Mouse (Mus musculus) midbrain, embryonic 10.5 days (tissue): ENCODE data around the gene Cryaa. TPM values are rescaled to one million over a fixed set of nuclear protein-coding genes. Genes with fewer than 3 reads are reported as not detected.
A peak's percentile ranks its signal among the peaks of the same experiment; 100 is the strongest.
"Not testable (repeated sequence)": the region's sequence is repeated elsewhere in the genome, so short reads cannot be mapped to it uniquely, and the experiment has no call there.

Experiments
- DNase-seq: peaks from one replicate; pipeline ENCODE4 v3.0.0-alpha.2; 2017; ENCODE audit warnings: low spot score
- H3K27ac ChIP-seq: fragments of 300-500 bp; sonication (generic); replicated peaks from 2 replicates; pipeline ENCODE4 v1.5.1; 2016; ENCODE audit warnings: mild to moderate bottlenecking
- H3K27me3 ChIP-seq: fragments of 300-500 bp; sonication (generic); 2 replicates; pipeline ENCODE4 v1.6.1; 2016; ENCODE audit warnings: low read depth, mild to moderate bottlenecking; ENCODE audit not compliant: poor library complexity, severe bottlenecking
- H3K36me3 ChIP-seq: fragments of 300-500 bp; sonication (generic); 2 replicates; pipeline ENCODE4 v1.6.1; 2016; ENCODE audit warnings: mild to moderate bottlenecking, moderate library complexity
- H3K4me1 ChIP-seq: fragments of 300-500 bp; sonication (generic); 2 replicates; pipeline ENCODE4 v1.6.1; 2016
- H3K4me3 ChIP-seq: fragments of 300-500 bp; sonication (generic); 2 replicates; pipeline ENCODE4 v1.5.1; 2016; ENCODE audit warnings: mild to moderate bottlenecking, moderate library complexity
- H3K9me3 ChIP-seq: fragments of 300-500 bp; sonication (generic); replicated peaks from 2 replicates; pipeline ENCODE4 v1.6.1; 2016; ENCODE audit warnings: mild to moderate bottlenecking
- WGBS: fragments of 180-500 bp; shearing (Covaris S2); methylation state at CpG from one replicate; pipeline ENCODE4 v1.1.7; 2016; 5-methylcytosine and 5-hydroxymethylcytosine counted together
- polyA plus RNA-seq: library from polyadenylated mRNA; unstranded; fragments of >200 nt; fragmentation: Nextera tagmentation; extraction: Ambion mirVana; gene quantifications from 2 replicates; pipeline ENCODE4 v1.2.1, GENCODE M21; 2016

Cryaa gene
- polyA plus RNA-seq, 1 experiment from 2014 or later: not detected

DNA sequence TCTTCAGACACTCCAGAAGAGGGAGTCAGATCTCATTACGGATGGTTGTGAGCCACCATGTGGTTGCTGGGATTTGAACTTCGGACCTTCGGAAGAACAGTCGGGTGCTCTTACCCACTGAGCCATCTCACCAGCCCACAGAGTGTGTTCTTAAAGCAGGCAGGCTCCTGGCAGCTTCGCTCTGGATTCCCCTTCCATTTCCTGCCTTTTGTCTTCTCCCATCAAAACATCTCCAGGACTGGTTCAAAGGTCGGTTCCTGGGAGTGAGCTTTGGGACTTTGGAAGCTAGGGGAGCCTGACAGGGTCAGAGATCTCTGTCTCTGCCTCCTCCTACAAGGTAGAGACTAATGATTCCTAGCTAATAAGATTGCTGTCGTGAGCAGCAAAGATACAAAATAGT lies 17.7 kb downstream of the Cryaa start:
- H3K9me3 ChIP-seq, DNase-seq, H3K4me3 ChIP-seq, H3K27me3 ChIP-seq, H3K27ac ChIP-seq, H3K36me3 ChIP-seq: not testable (repeated sequence)
- H3K4me1 ChIP-seq: peaks cover 26% of the 10 kb centered on the region
- 92% methylated on average over 7 of the region's 7 CpGs for WGBS

DNA sequence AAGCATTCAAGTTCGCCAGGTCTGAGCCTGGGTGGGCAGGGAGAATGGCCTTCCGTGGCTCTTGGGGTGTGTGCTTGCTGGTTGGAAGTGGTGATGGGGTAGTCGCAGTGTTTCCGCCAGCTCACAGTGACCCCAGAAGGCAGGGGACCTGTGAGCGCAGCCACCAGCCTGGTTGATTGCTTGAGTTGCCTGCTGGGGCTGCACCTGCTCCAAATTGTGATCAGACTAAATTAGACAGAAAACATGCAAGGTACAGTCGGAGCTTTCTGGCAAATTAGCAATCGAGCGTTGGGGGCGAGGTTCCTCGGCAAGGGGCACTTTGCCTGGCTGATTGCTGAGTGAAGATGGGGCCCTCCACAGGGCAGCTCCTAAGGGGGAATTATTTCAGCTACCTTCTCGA lies 20.7 kb downstream of the Cryaa start:
- H3K27me3 ChIP-seq: no peaks in the 10 kb centered on the region
- 0 out of 2 replicates have a peak overlapping the region, but pooled peaks have one; percentile 6 for H3K27ac ChIP-seq
- H3K36me3 ChIP-seq: no peaks in the 10 kb centered on the region
- peaks cover 20% of the 10 kb centered on the region for H3K4me1 ChIP-seq
- no peaks in the 10 kb centered on the region for H3K9me3 ChIP-seq
- WGBS: 84% methylated on average over 11 of the region's 11 CpGs
- no peak for DNase-seq
- no peak overlapping the region for H3K4me3 ChIP-seq

DNA sequence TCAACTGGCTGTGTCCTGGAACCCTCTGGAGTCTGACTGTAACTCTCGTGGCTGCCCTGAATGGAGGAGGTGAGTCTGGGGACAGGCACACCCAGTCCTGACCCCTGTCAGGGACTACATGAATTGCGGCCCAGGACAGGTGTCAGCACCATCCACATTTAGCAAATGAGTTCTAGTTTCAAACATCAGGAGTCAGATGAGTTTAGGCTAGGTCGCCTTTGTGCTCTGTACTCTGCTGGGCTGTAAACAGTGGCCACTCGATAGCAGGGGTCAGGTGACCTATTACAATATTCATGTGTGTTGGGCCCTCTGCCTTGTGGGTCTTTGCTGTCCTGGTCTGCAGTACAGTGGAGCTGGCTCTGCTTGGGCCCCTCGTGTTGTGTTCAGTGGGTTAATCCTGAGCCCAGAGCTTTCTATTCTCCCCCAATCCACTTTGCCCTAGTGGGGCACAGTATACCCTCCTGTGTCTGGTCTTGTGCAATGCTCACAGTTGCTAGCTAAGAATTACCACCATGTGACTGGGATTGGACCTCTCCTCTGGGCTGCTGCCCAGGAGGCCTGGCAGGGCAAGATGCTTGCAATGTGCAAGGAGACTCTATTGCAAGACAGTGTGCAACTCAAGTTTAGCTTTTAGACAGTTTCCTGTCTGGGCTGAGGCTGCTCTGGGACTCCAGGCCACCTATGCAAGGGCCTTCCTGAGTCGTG lies 25.8 kb downstream of the Cryaa start:
- 79% methylated on average over 6 of the region's 6 CpGs for WGBS
- Histone ChIP-seq H3K27me3 (no peaks in the 10 kb centered on the region), H3K4me1 (peaks cover 7% of the 10 kb centered on the region; the same call in 1 of the 2 replicates), H3K27ac (no peak overlapping the region), H3K4me3 (no peak overlapping the region), H3K36me3 (no peaks in the 10 kb centered on the region), H3K9me3 (no peaks in the 10 kb centered on the region)
- DNase-seq: no peak

DNA sequence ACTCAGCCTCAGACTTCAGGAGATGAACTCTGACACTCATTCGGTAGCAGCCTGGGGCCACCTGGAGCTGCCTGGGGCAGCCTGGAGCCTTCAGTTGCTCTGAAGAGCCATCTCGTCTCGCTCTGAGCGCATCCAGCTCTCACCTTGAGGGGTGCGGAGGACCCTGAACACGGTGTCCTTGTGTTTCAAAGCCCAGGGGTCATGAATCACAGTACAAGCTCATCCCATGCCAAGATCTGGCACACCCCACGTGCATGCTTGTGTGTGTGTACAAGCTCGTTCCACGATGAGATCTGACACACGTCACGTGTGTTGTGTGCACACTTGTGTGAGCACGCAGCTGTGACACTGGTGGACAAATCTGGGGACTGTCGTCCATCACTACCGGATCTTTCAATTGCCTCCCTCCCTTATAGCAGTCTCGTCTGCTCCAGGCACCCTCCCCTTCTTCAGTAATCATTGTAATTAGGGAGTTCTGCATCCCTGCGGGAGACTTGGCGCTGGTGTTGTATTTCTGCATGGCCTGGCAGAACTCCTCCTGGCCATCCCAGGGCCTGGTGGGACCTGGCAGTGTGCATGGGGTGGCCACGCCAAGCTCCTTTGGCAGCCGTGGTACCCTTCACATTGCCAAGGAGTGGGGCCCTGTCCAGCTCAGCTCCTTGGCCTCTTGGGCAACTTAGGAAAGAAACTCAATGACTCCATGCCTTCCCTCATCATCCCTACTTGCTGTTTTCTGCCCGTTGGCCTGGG lies 27.8 kb downstream of the Cryaa start:
- Histone ChIP-seq H3K36me3 (no peaks in the 10 kb centered on the region), H3K27ac (no peak overlapping the region), H3K4me1 (peaks cover 4% of the 10 kb centered on the region), H3K27me3 (no peaks in the 10 kb centered on the region), H3K9me3 (no peaks in the 10 kb centered on the region), H3K4me3 (no peak overlapping the region)
- no peak for DNase-seq
- 80% methylated on average over 20 of the region's 20 CpGs for WGBS

DNA sequence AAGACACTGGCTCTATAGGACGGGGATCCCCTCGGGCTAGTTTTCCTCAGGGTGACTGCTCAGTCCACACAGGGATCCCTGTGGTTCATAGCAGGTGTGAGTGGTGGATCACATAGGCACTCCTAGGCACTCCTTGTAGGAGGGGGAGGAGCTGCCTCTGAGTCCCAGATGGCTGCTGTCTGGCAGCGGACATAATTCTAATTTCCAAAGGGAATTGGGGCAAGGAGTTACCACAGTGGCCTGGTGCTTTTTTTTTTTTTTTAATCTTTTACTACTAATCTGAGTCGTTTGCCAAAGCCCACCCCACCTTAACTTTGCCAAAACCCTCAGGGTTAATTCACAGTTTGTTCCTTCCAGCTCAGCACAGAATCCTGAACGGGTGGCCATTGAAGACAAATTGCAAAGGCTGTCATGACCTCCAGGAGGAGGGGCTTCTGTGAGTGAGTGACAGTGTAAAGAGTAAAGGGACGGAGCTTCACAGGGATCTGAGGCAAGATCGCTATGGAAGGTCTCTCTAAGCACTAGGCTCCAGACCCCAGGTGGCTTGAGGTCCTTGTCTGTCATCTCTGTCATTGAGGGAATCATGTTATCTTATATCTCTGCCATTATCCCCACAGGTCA lies 31.6 kb downstream of the Cryaa start:
- no peak for DNase-seq
- 67% methylated on average over 7 of the region's 7 CpGs for WGBS
- H3K4me3 ChIP-seq: no peak overlapping the region
- peaks cover 7% of the 10 kb centered on the region for H3K4me1 ChIP-seq
- no peaks in the 10 kb centered on the region for H3K36me3 ChIP-seq
- no peak overlapping the region for H3K27ac ChIP-seq
- no peaks in the 10 kb centered on the region for H3K27me3 ChIP-seq
- no peaks in the 10 kb centered on the region for H3K9me3 ChIP-seq

DNA sequence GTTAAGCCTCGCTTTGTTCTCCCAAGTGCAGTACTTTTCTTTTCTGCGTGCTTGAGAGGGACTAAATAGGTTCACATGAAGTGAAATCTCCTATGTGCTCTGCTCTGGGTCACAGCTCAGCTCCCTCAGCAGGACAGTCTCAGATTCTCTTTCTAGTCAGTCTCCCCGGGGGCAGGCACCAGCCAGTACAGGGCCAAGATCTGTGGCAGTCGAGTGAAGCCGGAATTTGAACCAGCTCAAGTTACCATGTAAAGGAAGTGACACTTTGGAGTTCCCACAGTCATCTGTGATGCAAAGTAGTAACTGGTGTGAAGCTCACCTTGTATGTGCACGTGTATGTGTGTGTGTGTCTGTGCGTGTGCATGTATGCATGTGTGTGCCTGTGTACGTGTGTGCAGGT lies 32.8 kb downstream of the Cryaa start:
- Histone ChIP-seq H3K4me3 (no peak overlapping the region), H3K27ac (no peak overlapping the region), H3K27me3 (no peaks in the 10 kb centered on the region), H3K4me1 (peaks cover 7% of the 10 kb centered on the region), H3K9me3 (no peaks in the 10 kb centered on the region), H3K36me3 (no peaks in the 10 kb centered on the region)
- DNase-seq: no peak
- WGBS: 77% methylated on average over 8 of the region's 8 CpGs

DNA sequence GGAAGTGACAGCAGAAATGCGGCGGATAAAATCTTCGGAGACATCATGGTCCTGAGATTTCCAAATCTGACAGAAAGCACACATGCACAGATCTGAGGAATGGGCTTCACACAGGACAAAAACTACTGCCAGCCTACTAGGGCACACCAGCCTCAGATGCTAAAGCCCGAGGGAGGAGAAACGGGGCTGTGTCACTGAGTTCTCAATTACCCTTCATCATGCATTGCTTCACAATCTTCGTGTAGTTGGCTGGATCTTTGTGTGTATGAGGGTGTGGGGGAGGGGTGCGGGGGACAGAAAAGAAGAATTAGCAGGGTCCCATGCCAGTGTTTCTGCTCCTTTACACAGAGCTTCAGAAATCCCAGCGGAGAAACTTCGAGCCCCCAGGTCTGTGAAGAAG lies 36.1 kb downstream of the Cryaa start:
- Histone ChIP-seq H3K9me3 (no peaks in the 10 kb centered on the region), H3K4me1 (peaks cover 7% of the 10 kb centered on the region), H3K4me3 (no peak overlapping the region), H3K27me3 (no peaks in the 10 kb centered on the region), H3K36me3 (no peaks in the 10 kb centered on the region), H3K27ac (no peak overlapping the region)
- no peak for DNase-seq
- whole genome bisulfite sequencing: 86% methylated on average over 9 of the region's 9 CpGs

DNA sequence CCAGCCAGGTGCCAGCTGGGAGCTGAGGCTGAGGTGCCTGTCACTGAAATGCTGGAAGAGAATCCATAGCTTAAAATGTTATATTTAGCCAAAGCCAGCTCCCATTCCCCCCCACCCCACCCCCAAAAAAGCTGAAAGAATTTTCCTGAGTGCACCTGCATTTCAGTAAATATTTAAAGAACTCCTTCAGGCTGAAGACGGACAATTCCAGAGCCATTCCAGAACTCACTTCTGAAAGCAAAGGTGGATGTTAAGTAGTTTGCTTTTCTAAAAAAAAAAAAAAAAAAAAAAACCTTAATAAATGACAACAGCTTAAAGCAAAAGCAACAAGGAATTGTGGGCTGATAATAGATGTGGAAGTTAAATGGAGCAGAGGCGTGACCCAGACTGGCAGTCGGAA lies 36.5 kb downstream of the Cryaa start:
- H3K27me3 ChIP-seq: no peaks in the 10 kb centered on the region
- no peak overlapping the region for H3K27ac ChIP-seq
- H3K4me1 ChIP-seq: 0 out of 2 replicates have a peak, but pooled peaks cover 3% of the 10 kb centered on the region
- no peaks in the 10 kb centered on the region for H3K36me3 ChIP-seq
- 89% methylated on average over 3 of the region's 3 CpGs for WGBS
- no peaks in the 10 kb centered on the region for H3K9me3 ChIP-seq
- no peak for DNase-seq
- no peak overlapping the region for H3K4me3 ChIP-seq

DNA sequence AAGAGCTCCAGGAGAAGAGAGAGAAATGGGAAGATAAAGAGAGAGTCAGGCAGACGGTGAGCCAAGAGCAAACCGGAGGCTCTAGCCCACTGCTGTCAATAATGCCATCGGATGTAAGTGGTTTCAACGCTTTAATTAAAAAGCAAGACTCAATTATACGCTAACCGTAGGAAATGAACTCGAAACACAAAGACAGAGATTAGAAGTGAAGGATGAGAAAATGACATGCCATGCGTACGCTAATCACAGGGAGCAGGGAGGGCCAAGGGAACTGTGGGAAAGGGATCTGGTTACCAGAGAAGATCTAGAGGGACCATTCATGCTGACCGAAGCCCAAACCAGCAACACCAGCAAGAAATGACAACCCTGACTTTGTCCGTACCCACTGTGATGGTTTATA lies 37.4 kb downstream of the Cryaa start:
- DNase-seq: no peak
- WGBS: 83% methylated on average over 11 of the region's 11 CpGs

DNA sequence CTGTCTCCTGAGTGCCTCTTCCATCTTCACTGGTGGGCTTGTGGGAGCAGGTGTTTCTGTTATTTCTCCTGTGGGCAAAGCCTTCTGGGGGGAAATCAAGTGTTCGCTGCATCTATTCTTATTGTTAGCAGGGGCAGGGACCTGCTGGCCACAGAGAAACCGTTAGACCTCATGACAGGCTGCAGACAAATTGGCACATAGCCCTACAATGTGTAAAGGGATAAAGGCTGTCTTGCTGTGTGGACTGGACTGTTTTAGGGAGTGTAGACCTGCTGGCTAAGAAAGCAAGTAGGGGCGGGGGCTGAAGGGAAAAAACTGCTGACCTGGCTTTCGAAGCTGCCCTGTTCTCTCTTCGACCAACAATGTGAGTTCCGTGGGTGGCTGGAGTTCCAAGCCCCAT lies 44.0 kb downstream of the Cryaa start:
- Histone ChIP-seq H3K4me3 (no peak overlapping the region), H3K9me3 (no peaks in the 10 kb centered on the region), H3K4me1 (peaks cover 27% of the 10 kb centered on the region), H3K27me3 (peaks cover 15% of the 10 kb centered on the region), H3K36me3 (no peaks in the 10 kb centered on the region), H3K27ac (no peak overlapping the region)
- WGBS: 92% methylated on average over 6 of the region's 6 CpGs
- DNase-seq: no peak

More for the DNA sequence above, 37.4 kb downstream of the Cryaa start:
- Histone ChIP-seq H3K4me3 (no peak overlapping the region), H3K27ac (no peak overlapping the region), H3K27me3 (no peaks in the 10 kb centered on the region), H3K36me3 (no peaks in the 10 kb centered on the region), H3K9me3 (no peaks in the 10 kb centered on the region), H3K4me1 (0 out of 2 replicates have a peak, but pooled peaks cover 3% of the 10 kb centered on the region)

DNA sequence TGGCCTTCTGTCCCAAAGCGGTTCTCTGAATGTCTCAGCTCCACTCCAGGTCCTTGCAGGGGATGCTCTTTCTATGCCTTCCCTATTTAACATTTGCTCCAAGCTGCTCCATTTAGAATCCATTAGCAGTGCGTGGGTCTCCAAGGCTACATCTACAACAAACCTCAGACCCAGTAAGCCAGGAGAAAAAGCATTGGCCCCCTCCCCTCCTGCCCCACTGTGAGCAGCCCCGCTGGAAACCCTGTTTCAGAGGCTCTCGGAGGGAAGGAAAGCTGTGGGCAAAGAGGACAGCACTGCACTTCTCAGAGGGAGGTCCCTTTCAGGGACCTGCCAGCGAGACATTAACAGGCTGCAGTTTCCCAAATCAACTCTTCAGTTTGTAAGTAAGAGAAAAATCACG lies 47.8 kb downstream of the Cryaa start:
- H3K27ac ChIP-seq: peak overlapping the region; percentile 6; the same call in 1 of the 2 replicates
- 16% methylated on average over 6 of the region's 6 CpGs for WGBS
- peaks cover 21% of the 10 kb centered on the region for H3K27me3 ChIP-seq
- H3K9me3 ChIP-seq: no peaks in the 10 kb centered on the region
- no peaks in the 10 kb centered on the region for H3K36me3 ChIP-seq
- no peak for DNase-seq
- no peak overlapping the region for H3K4me3 ChIP-seq
- H3K4me1 ChIP-seq: peaks cover 51% of the 10 kb centered on the region

DNA sequence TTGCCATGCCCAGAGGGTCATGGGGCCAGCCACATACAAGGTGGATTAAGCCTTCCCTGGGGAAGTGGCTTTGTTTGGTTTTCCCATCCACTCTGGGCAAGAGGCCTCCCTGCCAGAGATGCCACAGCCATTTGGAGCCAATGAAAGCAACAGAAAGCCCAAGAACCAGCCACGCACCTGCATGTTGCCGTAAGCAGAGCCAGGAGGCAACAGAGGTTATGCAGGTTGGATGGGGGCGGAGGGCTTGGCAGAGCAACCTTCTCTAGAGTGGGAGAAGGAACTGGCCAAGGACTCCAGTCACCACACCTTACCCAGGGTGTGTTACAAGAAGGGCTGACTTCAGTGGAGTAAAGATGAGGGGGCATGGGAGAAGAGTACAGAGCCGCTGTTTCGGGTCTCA lies 48.6 kb downstream of the Cryaa start:
- no peak overlapping the region for H3K4me3 ChIP-seq
- no peak for DNase-seq
- H3K9me3 ChIP-seq: no peaks in the 10 kb centered on the region
- H3K27me3 ChIP-seq: peaks cover 21% of the 10 kb centered on the region
- H3K27ac ChIP-seq: no peak overlapping the region
- WGBS: 89% methylated on average over 5 of the region's 5 CpGs
- peaks cover 52% of the 10 kb centered on the region for H3K4me1 ChIP-seq
- no peaks in the 10 kb centered on the region for H3K36me3 ChIP-seq

DNA sequence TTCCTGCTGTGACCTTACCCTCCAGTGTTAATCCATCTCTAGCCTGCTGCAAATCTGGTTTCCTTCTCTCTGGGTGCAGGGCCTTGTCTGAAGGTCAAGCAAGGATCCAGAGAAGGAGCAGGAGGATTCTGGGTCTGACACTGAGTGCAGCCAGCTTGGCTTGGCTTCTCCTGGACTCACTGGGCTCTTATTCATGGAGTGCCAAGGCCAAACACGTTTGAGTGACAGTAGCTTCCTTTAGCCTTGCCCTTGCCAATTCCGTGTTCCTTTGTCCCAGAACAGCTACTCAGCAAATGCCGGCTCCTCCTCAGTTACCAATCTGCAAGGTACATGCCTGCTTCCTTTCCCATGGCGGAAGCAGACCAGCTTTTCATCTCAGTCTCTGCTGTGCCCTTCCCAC lies 49.6 kb downstream of the Cryaa start:
- WGBS: 60% methylated on average over 4 of the region's 4 CpGs

More for the DNA sequence above, 49.6 kb downstream of the Cryaa start:
- H3K4me1 ChIP-seq: peaks cover 54% of the 10 kb centered on the region
- no peak overlapping the region for H3K4me3 ChIP-seq
- H3K27me3 ChIP-seq: peaks cover 21% of the 10 kb centered on the region
- H3K27ac ChIP-seq: 0 out of 2 replicates have a peak overlapping the region, but pooled peaks have one; percentile 0
- no peaks in the 10 kb centered on the region for H3K9me3 ChIP-seq
- no peaks in the 10 kb centered on the region for H3K36me3 ChIP-seq
- no peak for DNase-seq
